Mouse (Mus musculus): ENCODE data around the gene Alkbh4. TPM values are rescaled to one million over a fixed set of nuclear protein-coding genes. Genes with fewer than 3 reads are reported as not detected.
"Not testable (repeated sequence)": the region's sequence is repeated elsewhere in the genome, so short reads cannot be mapped to it uniquely, and the experiment has no call there.

Alkbh4 gene
- polyA plus RNA-seq, 1 experiment: 15.1 TPM

DNA sequence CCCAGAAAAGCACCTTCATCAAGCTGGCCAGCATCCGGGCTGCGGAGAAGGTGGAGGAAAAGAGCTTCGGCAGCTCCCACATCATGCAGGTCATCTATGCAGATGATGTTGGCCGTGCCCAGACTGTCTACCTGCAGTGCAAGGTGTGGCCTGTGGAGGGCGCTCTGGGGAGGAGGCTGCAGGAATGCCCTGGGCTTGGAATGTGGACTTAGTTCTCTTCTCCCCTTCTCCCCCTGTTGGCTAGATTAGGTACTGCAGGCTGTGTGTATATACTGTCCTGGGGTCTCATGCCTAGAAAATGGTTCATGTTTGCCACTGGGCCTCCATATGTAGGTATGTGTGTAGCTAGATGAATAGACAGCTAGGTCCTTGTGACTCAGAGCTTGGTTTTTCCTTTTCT is 31.4 kb upstream of the Alkbh4 start:
- TF ChIP-seq CTCF (IDR thresholded peaks at IDR 0.05; ENCODE audit: insufficient read depth, low read length) (0 out of 2 replicates have a peak, but pooled peaks have one; percentile 24), POLR2A (IDR thresholded peaks at IDR 0.05; ENCODE audit: borderline replicate concordance, extremely low read depth, low read depth, low read length) (no peak)
- 0 out of 2 replicates have a peak, but pooled peaks cover 4% of the 10 kb centered on the region for H3K4me1 ChIP-seq (ENCODE audit: control insufficient read depth, insufficient read depth, low read length)
- 83% methylated on average over 5 of the region's 5 CpGs for WGBS
- no peak overlapping the region for H3K4me3 ChIP-seq (replicated peaks; ENCODE audit: extremely low read depth, low read depth, low read length)
- DNase-seq: no peak

DNA sequence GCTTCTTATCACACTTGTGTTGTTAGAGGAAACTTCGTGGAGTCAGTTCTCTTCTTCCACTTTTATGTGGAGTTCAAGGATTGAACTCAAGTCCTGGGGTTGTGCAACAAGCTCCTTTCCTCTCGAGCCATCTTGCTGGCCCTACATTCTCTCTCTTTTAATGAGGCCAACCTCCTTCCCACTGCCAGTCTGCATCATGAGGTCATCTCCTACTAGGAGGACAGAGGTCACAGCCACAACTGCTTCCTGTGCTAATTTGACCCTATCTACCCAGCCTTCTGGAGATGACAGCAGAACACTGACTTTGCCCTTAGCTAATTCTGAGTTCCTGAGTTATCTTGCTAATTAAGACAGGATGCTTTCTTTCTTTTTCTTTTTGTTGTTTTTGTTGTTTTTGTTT is 27.5 kb upstream of the Alkbh4 start:
- TF ChIP-seq POLR2A (IDR thresholded peaks at IDR 0.05; ENCODE audit: borderline replicate concordance, extremely low read depth, low read depth, low read length): no peak
- 46% methylated on average over 2 of the region's 2 CpGs for WGBS
- DNase-seq: no peak
- H3K4me3 ChIP-seq (replicated peaks; ENCODE audit: extremely low read depth, low read depth, low read length): no peak overlapping the region
- no peaks in the 10 kb centered on the region for H3K4me1 ChIP-seq (ENCODE audit: control insufficient read depth, insufficient read depth, low read length)

DNA sequence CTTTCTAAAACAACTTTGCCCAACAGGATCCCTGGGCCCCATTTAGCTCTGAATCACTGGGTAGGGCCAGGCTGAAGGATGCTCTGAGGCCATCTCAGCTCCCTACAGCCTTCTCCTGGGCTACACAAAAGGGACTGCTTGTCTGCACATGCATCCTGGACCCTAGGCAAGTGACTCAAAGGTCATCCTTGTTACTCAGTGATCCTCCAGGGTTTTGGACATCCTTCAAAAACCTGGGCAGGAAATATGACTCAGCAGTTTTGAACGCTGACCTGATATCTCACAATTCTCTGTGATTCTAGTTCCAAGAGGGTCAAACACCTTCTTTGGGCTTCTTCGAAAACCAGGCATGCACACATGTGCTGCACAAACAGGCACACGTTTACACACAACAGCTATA is 26.9 kb upstream of the Alkbh4 start:
- TF ChIP-seq POLR2A (IDR thresholded peaks at IDR 0.05; ENCODE audit: borderline replicate concordance, extremely low read depth, low read depth, low read length) (no peak), CTCF (IDR thresholded peaks at IDR 0.05; ENCODE audit: insufficient read depth, low read length) (no peak)
- Histone ChIP-seq H3K4me1 (ENCODE audit: control insufficient read depth, insufficient read depth, low read length) (no peaks in the 10 kb centered on the region), H3K4me3 (replicated peaks; ENCODE audit: extremely low read depth, low read depth, low read length) (no peak overlapping the region)
- 51% methylated on average over 3 of the region's 3 CpGs for WGBS
- DNase-seq: no peak

DNA sequence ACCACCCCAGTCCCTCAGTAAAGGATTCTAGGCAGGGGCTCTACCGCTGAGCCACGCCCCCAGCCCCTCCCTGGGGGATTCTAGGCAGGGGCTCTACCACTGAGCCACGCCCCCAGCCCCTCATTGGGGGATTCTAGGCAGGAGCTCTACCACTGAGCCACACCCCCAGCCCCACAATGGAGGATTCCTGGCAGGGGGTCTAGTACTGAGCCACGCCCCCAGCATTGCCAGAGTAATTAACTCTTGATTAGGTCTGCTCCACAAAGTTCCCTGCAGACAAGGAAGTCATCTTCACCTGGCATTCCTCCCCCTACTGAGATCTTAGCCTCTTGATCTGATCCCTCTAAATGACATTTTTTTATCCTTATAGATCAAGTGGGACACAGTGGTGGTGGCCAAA is 22.4 kb upstream of the Alkbh4 start:
- 44% methylated on average over 4 of the region's 4 CpGs for WGBS
- not testable (repeated sequence) for DNase-seq; H3K4me3 ChIP-seq (replicated peaks; ENCODE audit: extremely low read depth, low read depth, low read length)
- peaks cover 10% of the 10 kb centered on the region for H3K4me1 ChIP-seq (ENCODE audit: control insufficient read depth, insufficient read depth, low read length)

DNA sequence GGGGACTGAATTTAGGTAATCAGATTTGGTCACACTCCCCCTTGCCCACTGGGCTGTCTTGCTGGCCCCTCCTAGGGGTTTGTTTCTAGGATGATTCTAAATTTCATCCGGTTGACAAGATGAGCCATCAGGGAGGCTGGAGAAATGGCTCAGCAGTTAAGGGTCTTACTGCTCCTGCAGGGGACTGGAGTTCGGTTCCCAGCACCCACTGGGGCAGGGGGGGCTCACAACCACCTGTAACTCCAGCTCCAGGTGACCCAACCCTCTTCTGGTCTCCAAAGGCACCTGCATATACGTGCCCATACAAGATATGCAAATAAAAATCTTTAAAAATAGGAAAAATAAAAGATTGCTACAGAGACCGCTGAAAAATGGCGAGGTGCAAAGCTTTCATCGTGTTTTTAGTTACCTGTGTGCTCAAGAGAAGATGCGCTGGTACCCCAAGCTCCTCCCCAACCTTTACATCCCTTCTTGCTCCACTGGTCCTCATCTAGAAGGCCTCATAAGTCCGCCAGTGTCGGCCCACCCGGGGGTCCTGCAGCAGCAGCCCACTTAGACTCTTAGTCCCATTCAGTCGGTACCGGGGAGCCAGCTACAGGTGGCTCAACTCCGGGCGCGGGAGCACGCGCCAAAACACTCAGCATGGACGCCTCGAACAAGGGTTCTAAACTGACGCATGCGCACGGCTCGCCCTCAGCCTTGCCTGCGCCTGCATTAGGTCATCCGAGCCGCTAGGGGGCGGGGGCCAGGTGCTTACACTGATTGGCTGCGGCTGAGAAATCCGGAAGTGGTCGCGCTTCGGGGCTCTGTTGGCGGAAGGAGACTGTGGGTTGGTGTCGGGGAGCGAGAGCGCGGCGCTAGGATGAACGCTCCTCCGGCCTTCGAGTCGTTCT is 19.8 kb upstream of the Alkbh4 start, which contains the start of gene Polr2j:
Gene Polr2j, plus strand, starts transcription at position 741 of the 893 bp plus-strand sequence.
- WGBS: 3% methylated on average over 42 of the region's 42 CpGs

DNA sequence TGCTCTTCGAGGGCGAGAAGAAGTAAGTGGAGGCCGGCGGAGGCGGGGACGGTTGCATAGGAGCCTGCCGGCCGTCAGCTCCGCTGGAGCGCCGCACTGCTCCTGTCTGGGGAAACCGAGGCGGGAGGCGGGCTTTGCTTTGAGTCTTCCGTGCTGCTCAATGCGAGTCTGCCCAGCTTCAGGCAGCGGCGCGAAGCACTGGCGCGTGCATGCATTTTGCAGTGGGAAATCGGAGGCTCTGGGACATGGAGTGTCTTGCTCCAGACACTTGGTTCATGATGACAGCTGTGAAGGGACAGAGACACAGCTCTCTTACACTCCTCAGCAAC is 19.2 kb upstream of the Alkbh4 start:
- no peak for DNase-seq
- Histone ChIP-seq H3K4me1 (ENCODE audit: control insufficient read depth, insufficient read depth, low read length) (peaks cover 11% of the 10 kb centered on the region), H3K4me3 (replicated peaks; ENCODE audit: extremely low read depth, low read depth, low read length) (peak overlapping the region; percentile 88)
- under 1% methylated on average over 22 of the region's 22 CpGs for WGBS
- TF ChIP-seq CTCF (IDR thresholded peaks at IDR 0.05; ENCODE audit: insufficient read depth, low read length): no peak
- TF ChIP-seq POLR2A (IDR thresholded peaks at IDR 0.05; ENCODE audit: borderline replicate concordance, extremely low read depth, low read depth, low read length): no peak

More for the DNA sequence above, 19.8 kb upstream of the Alkbh4 start, which contains the start of gene Polr2j:
- Histone ChIP-seq H3K4me1 (ENCODE audit: control insufficient read depth, insufficient read depth, low read length) (peaks cover 11% of the 10 kb centered on the region), H3K4me3 (replicated peaks; ENCODE audit: extremely low read depth, low read depth, low read length) (peak within 1 kb of the TSS; percentile 88)
- peak; percentile 96 for DNase-seq
- TF ChIP-seq CTCF (IDR thresholded peaks at IDR 0.05; ENCODE audit: insufficient read depth, low read length) (peak; percentile 64), POLR2A (IDR thresholded peaks at IDR 0.05; ENCODE audit: borderline replicate concordance, extremely low read depth, low read depth, low read length) (peak; percentile 88; the same call in 1 of the 2 replicates)

DNA sequence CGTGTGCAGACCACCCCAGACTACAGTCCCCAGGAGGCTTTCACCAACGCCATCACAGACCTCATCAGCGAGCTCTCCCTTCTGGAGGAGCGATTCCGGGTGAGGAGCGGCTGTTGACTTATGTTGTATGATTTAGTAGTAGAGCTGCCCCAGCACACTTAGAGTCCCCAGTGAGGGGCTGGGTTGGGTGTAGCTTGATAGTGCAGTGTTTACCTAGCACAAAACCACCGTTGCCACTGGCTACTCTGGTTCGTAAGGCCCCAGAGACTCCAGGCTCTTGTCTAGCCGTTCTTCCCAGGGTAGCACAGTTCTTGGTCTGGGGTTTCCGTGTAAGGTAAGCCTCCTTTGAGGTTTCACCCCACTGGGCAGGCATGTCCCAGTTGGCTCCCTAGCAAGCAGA is 13.8 kb upstream of the Alkbh4 start:
- Histone ChIP-seq H3K4me3 (replicated peaks; ENCODE audit: extremely low read depth, low read depth, low read length) (no peak overlapping the region), H3K4me1 (ENCODE audit: control insufficient read depth, insufficient read depth, low read length) (peaks cover 9% of the 10 kb centered on the region)
- no peak for TF ChIP-seq POLR2A (IDR thresholded peaks at IDR 0.05; ENCODE audit: borderline replicate concordance, extremely low read depth, low read depth, low read length)
- no peak for DNase-seq
- WGBS: 85% methylated on average over 10 of the region's 10 CpGs

DNA sequence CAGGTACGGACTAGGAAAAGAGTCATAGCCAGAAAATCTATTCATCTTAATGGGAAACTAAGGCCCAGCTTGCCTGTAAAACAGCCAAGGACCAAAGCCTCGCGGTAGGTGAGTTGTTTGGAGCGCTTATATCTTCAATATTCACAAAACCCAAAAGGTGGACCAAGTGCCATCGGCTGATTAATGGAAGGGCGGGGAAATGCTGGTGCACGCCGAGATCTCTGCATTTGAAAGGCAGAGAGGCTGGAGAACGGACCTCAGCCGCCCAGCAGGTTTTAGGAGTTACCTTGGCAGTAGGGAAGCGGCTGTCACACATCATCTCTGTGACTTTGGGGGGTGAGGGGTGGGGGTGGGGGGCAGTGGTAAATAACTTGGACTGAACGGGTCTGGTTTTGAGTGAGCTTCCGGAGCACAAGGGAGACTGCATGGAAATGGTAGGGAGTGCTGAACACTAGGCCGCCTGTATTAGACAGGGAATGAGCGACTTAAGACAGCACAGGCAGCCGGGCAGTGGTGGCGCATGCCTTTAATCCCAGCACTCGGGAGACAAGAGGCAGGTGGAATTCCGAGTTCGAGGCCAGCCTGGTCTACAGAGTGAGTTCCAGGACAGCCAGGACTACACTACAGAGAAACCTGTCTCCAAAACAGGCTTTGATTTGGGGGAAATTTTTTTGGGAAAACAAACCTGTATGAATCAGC is 495 bp downstream of the Alkbh4 start:
- DNase-seq: no peak
- WGBS: 4% methylated on average over 20 of the region's 20 CpGs
- TF ChIP-seq POLR2A (IDR thresholded peaks at IDR 0.05; ENCODE audit: borderline replicate concordance, extremely low read depth, low read depth, low read length) (no peak), CTCF (IDR thresholded peaks at IDR 0.05; ENCODE audit: insufficient read depth, low read length) (no peak)
- Histone ChIP-seq H3K4me1 (ENCODE audit: control insufficient read depth, insufficient read depth, low read length) (peaks cover 7% of the 10 kb centered on the region), H3K4me3 (replicated peaks; ENCODE audit: extremely low read depth, low read depth, low read length) (peak overlapping the region; percentile 89)

DNA sequence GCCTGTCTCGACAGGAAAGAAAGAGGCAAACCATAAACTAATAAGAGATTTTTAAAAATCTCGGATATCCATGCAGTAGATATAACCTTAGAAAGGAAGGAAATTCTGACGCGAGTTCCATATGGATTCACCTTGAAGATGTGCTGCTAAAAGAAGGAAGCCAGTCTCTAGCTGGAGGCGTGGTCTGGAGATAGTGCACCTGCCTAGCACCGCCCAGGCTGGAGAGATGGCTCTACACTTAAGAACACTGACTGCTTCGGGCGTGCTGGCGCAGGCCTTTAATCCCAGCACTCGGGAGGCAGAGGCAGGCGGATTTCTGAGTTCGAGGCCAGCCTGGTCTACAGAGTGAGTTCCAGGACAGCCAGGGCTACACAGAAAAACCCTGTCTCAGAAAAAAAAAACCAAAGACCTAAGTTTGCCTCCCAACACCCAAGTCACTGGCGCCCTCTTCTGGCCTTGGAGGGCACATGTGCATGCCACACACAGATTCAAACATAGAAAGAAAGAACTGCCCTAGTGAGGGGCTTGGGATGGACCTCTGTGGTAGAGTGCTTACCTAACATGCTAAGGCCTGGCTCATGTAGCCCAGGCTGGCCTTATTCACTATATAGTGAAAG is 1.8 kb downstream of the Alkbh4 start:
- WGBS: 74% methylated on average over 13 of the region's 13 CpGs
- peak; percentile 39 for DNase-seq
- Histone ChIP-seq H3K4me1 (ENCODE audit: control insufficient read depth, insufficient read depth, low read length) (peaks cover 7% of the 10 kb centered on the region), H3K4me3 (replicated peaks; ENCODE audit: extremely low read depth, low read depth, low read length) (no peak overlapping the region)
- TF ChIP-seq POLR2A (IDR thresholded peaks at IDR 0.05; ENCODE audit: borderline replicate concordance, extremely low read depth, low read depth, low read length): no peak
- TF ChIP-seq CTCF (IDR thresholded peaks at IDR 0.05; ENCODE audit: insufficient read depth, low read length): peak; percentile 79

All from lung, adult 2 months (tissue).